Mouse (Mus musculus) hindbrain, embryonic 11.5 days (tissue): ENCODE measurements around the gene Marveld3. TPM values are rescaled to one million over a fixed set of nuclear protein-coding genes. Genes with fewer than 3 reads are reported as not detected.

Experiments used
- ATAC-seq: fragments of 200-750 bp; cut with Nextera tagmentation; 2 replicates; pipeline ENCODE4 v1.8.0; 2017; ENCODE audit warnings: mild to moderate bottlenecking, moderate TSS enrichment, moderate library complexity; ENCODE audit not compliant: low FRiP score
- DNase-seq: peaks from one replicate; pipeline ENCODE4 v3.0.0-alpha.2; 2015; ENCODE audit warnings: low spot score
- H3K27ac ChIP-seq: fragments of 300-500 bp; sonication (generic); 2 replicates; pipeline ENCODE4 v1.5.1; 2014; ENCODE audit warnings: mild to moderate bottlenecking, low read depth, low read length
- H3K27me3 ChIP-seq: fragments of 300-500 bp; sonication (generic); 2 replicates; pipeline ENCODE4 v1.6.1; 2014; ENCODE audit warnings: mild to moderate bottlenecking, low read length, moderate library complexity, mixed read lengths; ENCODE audit not compliant: control insufficient read depth, insufficient read depth
- H3K36me3 ChIP-seq: fragments of 300-500 bp; sonication (generic); 2 replicates; pipeline ENCODE4 v1.6.1; 2014; ENCODE audit warnings: mild to moderate bottlenecking, low read length, moderate library complexity, mixed read lengths; ENCODE audit not compliant: control insufficient read depth, insufficient read depth
- H3K4me1 ChIP-seq: fragments of 300-500 bp; sonication (generic); replicated peaks from 2 replicates; pipeline ENCODE4 v1.6.1; 2014; ENCODE audit warnings: low read length, mixed read lengths; ENCODE audit not compliant: control insufficient read depth, insufficient read depth
- H3K4me2 ChIP-seq: fragments of 300-500 bp; sonication (generic); replicated peaks from 2 replicates; pipeline ENCODE4 v1.6.1; 2014; ENCODE audit warnings: mild to moderate bottlenecking, low read depth, low read length
- H3K4me3 ChIP-seq: fragments of 300-500 bp; sonication (generic); 2 replicates; pipeline ENCODE4 v1.5.1; 2014; ENCODE audit warnings: low read depth, low read length
- H3K9ac ChIP-seq: fragments of 300-500 bp; sonication (generic); 2 replicates; pipeline ENCODE4 v1.6.1; 2014; ENCODE audit warnings: low read depth, low read length
- H3K9me3 ChIP-seq: fragments of 300-500 bp; sonication (generic); 2 replicates; pipeline ENCODE4 v1.6.1; 2016; ENCODE audit warnings: low read length; ENCODE audit not compliant: control insufficient read depth
- WGBS: fragments of 180-500 bp; shearing (Covaris S2); extraction: QIAGEN DNeasy Blood & Tissue Kit; methylation state at CpG from one replicate; pipeline ENCODE4 v1.1.7; 2014; 5-methylcytosine and 5-hydroxymethylcytosine counted together
- polyA plus RNA-seq: library from polyadenylated mRNA; unstranded; fragments of >200 nt; fragmentation: Nextera tagmentation; extraction: Ambion mirVana; gene quantifications from 2 replicates; pipeline ENCODE4 v1.2.1, GENCODE M21; 2014

Marveld3 gene
- polyA plus RNA-seq, result 0.52 and 0.82 TPM in 2 replicates

DNA sequence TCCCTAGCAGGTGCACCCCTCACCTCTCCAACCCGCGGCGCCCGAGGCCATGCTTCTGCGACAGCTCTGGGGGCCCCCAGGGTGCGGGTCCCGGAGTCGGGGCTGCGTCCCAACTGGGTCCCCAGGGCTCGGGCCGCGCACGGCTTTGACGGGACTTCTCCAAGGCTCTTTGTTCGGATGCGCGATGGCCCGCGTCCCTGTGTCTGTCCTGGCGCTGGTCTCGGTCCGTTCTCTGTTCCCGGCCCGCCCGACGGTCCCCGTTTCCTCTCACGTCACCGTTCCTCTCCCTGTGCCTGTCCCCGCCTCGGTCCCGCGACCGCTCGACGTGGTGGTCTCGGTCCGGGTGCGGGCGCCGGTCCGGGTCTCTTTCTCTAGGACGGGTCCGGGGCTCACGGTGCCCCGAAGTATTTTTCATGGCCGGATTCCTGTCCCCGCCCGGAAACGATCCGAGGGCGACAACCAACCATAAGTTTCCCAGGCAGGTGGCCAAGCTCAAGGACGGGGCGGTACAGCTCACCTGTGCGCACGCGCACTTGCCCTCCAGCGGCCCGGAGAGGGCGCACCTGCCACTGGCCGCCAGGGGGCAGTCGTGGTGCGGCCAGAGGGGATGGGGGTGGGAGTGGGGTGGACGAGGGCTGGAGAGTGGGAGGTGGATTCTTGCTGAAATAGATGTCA lies at the start of gene Marveld3:
Gene Marveld3, minus strand, starts transcription at position 511 of the 675 bp plus-strand sequence.
- H3K9ac ChIP-seq, result peak within 1 kb of the TSS; percentile 35; the same call in 1 of the 2 replicates
- 3% methylated on average over 62 of the region's 64 CpGs for WGBS
- no peaks in the 10 kb centered on the region for H3K9me3 ChIP-seq
- peak within 1 kb of the TSS; percentile 59 for H3K4me2 ChIP-seq
- peak; percentile 40; the same call in 1 of the 2 replicates for ATAC-seq
- H3K27ac ChIP-seq, result no peak within 1 kb of the TSS
- H3K4me3 ChIP-seq, result peak within 1 kb of the TSS; percentile 40
- peak; percentile 84 for DNase-seq
- peaks cover 14% of the 10 kb centered on the region for H3K27me3 ChIP-seq
- no peaks in the 10 kb centered on the region for H3K36me3 ChIP-seq
- 0 out of 2 replicates have a peak, but pooled peaks cover 4% of the 10 kb centered on the region for H3K4me1 ChIP-seq

DNA sequence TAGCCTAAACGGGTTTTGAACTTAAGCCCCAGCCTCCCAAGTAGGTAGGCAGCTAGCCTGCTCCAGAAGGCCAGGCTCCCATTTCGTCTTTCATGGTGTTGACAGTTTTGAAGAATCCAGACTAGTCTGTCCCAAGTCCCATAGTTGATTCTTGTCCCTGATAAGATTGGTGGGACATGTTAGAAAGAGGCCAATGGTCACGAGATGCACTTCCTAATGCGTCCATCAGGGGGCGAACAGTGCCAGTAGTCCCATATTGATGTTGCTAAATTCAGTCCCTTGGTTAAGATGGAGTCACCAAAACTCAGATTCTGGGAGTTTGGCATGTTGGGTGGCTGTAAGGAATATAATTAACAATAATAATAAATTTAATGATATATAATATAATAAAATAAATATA lies 48.9 kb upstream of the Marveld3 start:
- Histone ChIP-seq H3K9ac (no peak overlapping the region), H3K27me3 (no peaks in the 10 kb centered on the region), H3K9me3 (no peaks in the 10 kb centered on the region), H3K4me1 (no peaks in the 10 kb centered on the region), H3K4me3 (no peak overlapping the region), H3K4me2 (no peak overlapping the region), H3K36me3 (no peaks in the 10 kb centered on the region), H3K27ac (no peak overlapping the region)
- ATAC-seq (no peak), DNase-seq (peak; percentile 73)
- WGBS, result 37% methylated on average over 5 of the region's 5 CpGs

DNA sequence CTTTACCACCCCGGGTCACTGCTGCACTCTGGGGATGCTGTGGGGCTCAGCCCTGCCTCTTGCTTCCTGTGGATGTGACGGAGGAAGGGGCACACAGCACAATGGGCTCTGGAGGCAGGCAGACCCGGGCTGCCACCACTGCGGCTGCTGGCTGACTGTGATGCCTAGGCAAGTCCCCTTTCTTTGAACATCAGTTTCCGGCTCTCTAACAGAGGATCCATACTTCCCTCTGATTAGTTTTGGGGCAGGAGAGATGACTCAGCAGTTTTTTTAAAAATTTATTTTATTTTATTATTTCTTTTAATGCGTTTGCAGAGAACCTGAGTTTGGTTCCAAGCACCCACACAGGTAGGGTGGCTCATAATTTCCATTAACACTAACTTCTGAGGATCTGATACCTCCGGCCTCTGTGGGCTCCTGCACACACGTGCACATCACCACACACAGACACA lies 47.0 kb upstream of the Marveld3 start:
- Histone ChIP-seq H3K4me3 (no peak overlapping the region), H3K4me2 (no peak overlapping the region), H3K27me3 (no peaks in the 10 kb centered on the region), H3K9ac (no peak overlapping the region), H3K27ac (no peak overlapping the region), H3K9me3 (no peaks in the 10 kb centered on the region), H3K4me1 (no peaks in the 10 kb centered on the region), H3K36me3 (no peaks in the 10 kb centered on the region)
- ATAC-seq, result no peak
- DNase-seq, result no peak
- WGBS, result 73% methylated on average over 8 of the region's 8 CpGs

DNA sequence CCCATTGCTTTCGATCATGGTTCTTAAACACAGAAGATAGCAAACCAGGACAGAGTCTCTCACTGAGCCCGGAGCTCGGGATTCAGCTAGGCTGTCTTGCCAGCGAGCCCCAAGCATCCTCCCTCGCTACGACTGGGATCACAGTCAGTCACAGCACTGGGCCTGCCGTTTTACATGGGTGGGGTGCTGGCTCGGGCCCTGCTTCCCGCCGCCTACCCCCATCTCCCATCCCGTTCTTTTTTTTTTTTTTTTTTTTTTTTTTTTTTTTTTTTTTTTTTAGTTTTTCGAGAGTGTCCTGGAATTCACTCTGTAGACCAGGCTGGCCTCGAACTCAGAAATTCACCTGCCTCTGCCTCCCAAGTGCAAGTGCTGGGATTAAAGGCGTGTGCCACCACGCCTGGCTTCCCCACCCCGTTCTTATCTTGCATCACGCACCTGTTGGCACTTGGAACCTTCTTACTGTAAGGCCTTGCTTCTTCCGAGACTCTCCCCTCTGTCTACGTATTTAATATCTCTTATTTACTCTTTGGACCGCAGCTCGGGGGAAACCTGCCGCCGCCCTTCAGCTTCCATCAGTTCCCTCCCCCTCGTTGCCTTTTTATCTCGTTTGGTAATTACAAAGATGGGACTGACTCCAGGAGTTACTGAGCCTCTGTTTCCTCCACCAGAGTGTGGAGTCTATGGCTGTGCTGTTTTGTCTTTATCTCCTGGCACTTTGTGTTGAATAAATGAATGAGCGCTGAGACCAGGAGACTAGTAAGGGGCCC lies 46.4 kb upstream of the Marveld3 start:
- no peak overlapping the region for H3K27ac ChIP-seq
- no peaks in the 10 kb centered on the region for H3K4me1 ChIP-seq
- H3K4me3 ChIP-seq, result no peak overlapping the region
- H3K36me3 ChIP-seq, result no peaks in the 10 kb centered on the region
- H3K27me3 ChIP-seq, result no peaks in the 10 kb centered on the region
- H3K4me2 ChIP-seq, result no peak overlapping the region
- H3K9me3 ChIP-seq, result no peaks in the 10 kb centered on the region
- WGBS, result 92% methylated on average over 26 of the region's 26 CpGs
- ATAC-seq, result no peak
- no peak for DNase-seq
- H3K9ac ChIP-seq, result no peak overlapping the region

DNA sequence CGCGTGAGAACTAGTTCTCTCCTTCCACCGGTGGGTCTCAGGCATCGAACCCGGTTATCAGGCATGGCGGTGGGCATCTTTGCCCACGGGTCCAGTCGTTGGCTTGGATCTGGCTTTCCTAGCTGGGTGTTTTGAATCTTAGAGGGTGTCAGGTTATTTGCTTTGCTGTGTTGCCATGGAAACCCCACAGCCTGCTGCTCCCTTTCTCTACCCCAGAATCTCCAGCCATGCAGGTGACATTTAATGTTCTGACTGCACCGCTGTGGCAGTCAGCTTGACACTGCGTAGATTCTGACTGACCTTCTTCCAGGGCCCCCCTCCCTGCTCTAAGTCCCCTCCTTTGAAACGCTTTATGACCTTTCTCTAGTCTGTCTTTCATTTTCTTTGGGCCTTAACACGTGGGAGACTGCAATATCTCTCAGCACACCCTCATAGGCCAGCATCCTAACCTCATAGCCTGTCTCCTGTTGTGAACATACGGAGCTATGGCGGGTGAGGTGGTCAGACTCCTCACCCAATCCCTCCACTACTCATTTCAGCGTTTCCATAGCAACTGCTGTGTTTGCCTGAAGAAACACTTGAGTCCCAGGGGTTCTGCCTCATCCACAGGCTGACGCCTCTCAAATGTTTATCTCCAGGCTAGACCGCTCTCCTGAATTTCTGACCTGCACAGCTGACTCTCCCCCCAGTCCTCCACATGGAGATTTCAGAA lies 44.5 kb upstream of the Marveld3 start:
- 63% methylated on average over 17 of the region's 17 CpGs for WGBS
- H3K27me3 ChIP-seq, result no peaks in the 10 kb centered on the region
- DNase-seq, result peak; percentile 19

DNA sequence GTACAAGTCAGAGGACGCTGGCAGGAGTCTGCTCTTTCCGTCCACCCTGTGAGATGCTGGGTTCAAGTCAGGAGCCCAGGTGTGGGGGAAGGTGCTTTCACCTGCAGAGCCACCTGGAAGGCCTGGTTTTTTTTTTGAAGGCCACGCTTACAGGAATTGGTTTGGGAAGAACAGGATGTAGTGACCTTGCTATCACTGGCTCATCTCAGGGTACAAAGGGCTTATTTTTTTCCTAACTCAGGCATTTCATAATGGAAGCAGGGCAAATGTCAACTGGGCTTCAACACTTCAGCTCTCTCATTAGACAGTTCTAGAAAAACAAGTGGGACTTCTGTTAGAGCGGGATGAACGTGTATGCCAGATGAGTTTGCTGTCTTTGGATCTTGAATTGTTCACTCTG lies 42.3 kb upstream of the Marveld3 start:
- Histone ChIP-seq H3K27me3 (no peaks in the 10 kb centered on the region), H3K4me1 (no peaks in the 10 kb centered on the region), H3K4me3 (no peak overlapping the region), H3K27ac (no peak overlapping the region), H3K36me3 (no peaks in the 10 kb centered on the region), H3K9ac (no peak overlapping the region), H3K9me3 (no peaks in the 10 kb centered on the region), H3K4me2 (no peak overlapping the region)
- no peak for DNase-seq
- WGBS, result 83% methylated on average over 5 of the region's 5 CpGs
- ATAC-seq, result no peak

More for the DNA sequence above, 44.5 kb upstream of the Marveld3 start:
- H3K9ac ChIP-seq, result no peak overlapping the region
- no peak overlapping the region for H3K4me3 ChIP-seq
- no peak overlapping the region for H3K4me2 ChIP-seq
- H3K36me3 ChIP-seq, result no peaks in the 10 kb centered on the region
- H3K27ac ChIP-seq, result no peak overlapping the region
- H3K4me1 ChIP-seq, result no peaks in the 10 kb centered on the region
- H3K9me3 ChIP-seq, result no peaks in the 10 kb centered on the region
- ATAC-seq, result no peak

DNA sequence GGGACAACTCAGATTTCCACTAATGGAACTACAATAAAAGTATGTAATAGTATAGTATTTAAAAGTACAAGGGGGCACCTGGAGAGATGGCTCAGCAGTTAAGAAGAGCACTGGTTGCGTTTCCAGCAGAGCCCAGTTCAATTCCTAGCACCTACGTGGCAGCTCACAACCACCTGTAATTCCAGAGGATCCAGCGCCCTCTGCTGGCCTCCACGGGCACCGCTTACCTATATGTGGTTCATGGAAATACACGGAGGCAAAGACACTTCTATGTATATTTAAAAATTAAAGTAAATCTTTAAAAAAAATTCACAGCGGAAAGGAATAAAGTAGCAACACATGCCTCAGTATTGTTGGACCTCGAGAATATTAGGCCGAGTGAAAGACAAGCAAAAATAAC lies 41.0 kb upstream of the Marveld3 start:
- Histone ChIP-seq H3K27ac (no peak overlapping the region), H3K4me2 (no peak overlapping the region), H3K27me3 (no peaks in the 10 kb centered on the region), H3K4me1 (no peaks in the 10 kb centered on the region), H3K4me3 (no peak overlapping the region), H3K9me3 (no peaks in the 10 kb centered on the region), H3K9ac (no peak overlapping the region), H3K36me3 (no peaks in the 10 kb centered on the region)
- no peak for ATAC-seq
- DNase-seq, result peak; percentile 44
- WGBS, result 36% methylated on average over 9 of the region's 9 CpGs

DNA sequence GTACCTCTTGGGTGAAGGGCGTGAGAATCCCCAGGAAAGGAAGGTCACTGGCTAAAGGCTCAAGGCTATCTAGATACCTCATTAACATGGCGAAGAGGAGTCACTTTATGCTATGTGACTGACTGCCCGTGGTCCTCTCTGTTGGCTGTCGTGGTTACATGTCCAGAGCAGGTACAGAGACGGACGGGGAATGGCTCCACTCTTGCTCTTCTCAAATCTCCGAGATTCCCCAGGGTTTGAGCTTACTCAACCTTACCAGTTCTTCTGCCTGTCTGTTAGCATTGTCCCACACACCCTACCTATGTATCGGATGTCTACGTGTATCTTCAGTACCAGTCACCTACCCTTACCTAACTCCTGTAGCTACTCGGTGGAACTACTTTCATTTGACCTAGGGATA lies 38.0 kb upstream of the Marveld3 start:
- DNase-seq, result no peak
- Histone ChIP-seq H3K4me1 (no peaks in the 10 kb centered on the region), H3K27ac (no peak overlapping the region), H3K4me2 (no peak overlapping the region), H3K9me3 (no peaks in the 10 kb centered on the region), H3K4me3 (no peak overlapping the region), H3K9ac (no peak overlapping the region), H3K27me3 (no peaks in the 10 kb centered on the region), H3K36me3 (no peaks in the 10 kb centered on the region)
- ATAC-seq, result no peak
- 84% methylated on average over 10 of the region's 10 CpGs for WGBS
